Mouse (Mus musculus) activated CD4-positive, CD25-positive, alpha-beta regulatory T cell, adult 4 months (primary cell): ENCODE data around the gene Icam5. TPM values are rescaled to one million over a fixed set of nuclear protein-coding genes. Genes with fewer than 3 reads are reported as not detected.
"Not testable (repeated sequence)": the region's sequence is repeated elsewhere in the genome, so short reads cannot be mapped to it uniquely, and the experiment has no call there.

Experiments used
- ATAC-seq: one replicate; pipeline ENCODE4 v1.8.0; 2017
- polyA plus RNA-seq, 2 experiments: library from polyadenylated mRNA; unstranded; fragments of 100-300 nt; shearing (Covaris generic); gene quantifications; one replicate each; pipeline ENCODE4 v1.2.1; 2017

Icam5 gene
- not detected for polyA plus RNA-seq

- no peak for ATAC-seq
Measured at GRCm38 (mm10) chr9:21031896-21032351, at the start of gene Icam5. TSS of gene Icam5 (plus strand) at chr9:21032073.

GRCm38 (mm10) chr9:20982171-20982570 is 49.7 kb upstream of the Icam5 start:
- no peak for ATAC-seq

GRCm38 (mm10) chr9:20983169-20983568 is 48.7 kb upstream of the Icam5 start:
- ATAC-seq, result peak; percentile 66

- ATAC-seq, result no peak
Measured at GRCm38 (mm10) chr9:20986952-20987686, 44.8 kb upstream of the Icam5 start.

DNA sequence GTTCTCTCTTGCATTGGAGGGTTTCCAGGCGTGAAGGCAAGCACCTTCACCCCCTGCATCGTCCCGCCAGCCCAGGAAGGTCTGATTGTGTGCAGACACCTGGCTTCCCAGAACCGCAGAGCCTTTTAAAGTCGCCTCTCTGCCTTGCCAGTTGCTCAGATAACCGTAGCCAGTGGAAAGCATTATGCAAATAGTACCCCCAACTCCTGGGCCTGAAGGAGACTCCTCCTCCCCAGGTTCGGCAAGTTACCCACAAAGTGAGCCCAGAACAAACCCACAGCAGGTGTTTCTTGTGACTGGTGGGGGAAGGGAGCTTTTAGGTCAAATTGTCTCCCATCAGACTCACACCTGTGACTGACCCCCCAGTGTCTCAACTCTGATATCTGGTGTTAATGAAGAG is 43.9 kb upstream of the Icam5 start:
- no peak for ATAC-seq

DNA sequence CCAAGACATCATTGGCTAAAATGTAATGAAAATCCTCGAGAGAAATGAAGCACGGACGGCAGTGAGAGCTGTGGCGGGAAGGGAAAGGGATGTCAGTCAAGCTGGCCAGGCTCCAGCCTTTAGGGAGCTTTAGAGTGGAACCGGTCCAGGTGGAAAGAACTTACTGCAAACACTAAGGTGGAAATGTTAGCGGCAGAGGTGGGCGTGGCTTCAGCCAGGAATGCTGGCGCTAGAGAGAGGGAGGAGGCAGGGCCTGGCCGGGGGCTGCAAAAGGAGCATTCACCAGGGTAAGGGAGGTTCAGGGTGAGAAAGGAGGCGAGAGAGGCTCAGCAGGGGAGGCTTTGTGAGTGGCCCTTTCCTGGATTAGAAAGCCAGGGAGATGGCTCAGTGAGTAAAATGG is 41.0 kb upstream of the Icam5 start:
- ATAC-seq, result no peak

DNA sequence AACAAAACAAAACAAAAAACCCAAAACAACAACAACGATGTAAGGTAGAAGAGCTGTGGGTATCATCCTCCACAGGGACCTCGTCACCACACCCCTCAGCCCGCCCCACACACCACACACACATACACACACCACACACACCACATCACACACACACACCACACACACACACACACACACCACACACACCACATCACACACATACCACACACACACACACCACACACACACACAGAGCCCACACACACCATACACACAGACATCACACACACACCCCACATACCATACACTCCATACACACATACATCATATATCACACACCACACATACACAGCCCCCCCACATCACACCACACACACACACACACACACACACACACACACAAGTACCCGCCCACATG is 40.3 kb upstream of the Icam5 start:
- no peak for ATAC-seq

- no peak for ATAC-seq
Measured at GRCm38 (mm10) chr9:20993165-20993898, 38.5 kb upstream of the Icam5 start.

DNA sequence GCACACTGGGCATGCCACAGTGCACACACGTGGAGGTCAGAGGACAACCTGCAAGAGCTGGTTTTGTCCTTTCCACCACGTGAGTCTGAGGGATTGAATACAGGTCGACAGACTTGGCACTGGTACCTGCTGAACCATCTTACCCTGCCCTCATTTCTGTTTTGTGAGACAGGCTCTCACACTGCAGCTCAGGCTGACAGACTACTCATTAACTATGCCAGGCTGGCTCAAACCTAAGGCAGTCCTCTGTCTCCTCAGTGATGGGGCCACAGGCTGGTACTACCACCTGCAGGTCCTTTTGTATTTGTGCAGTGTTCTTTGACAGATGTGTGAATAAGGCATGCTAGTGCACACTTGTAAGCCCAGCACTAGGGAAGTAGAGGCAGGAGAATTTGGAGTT is 36.8 kb upstream of the Icam5 start:
- no peak for ATAC-seq

DNA sequence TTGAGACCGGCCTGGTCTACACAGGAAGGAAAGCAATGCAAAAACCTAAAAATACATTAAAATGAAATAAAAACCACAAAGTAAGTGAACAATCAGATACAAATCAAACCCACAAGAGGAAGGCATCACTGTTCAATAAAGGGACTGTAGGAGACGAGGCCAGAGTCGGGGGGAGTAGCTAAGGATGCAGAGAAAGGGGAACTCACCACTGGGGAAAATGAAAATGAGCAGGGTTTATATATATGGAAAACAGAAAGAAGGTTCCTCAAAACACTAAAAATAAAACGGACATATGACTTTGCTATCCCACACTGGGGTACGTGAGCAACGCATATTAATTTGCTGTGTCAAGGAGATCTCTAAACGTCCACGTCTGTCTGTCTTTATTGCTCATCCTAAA is 34.8 kb upstream of the Icam5 start:
- no peak for ATAC-seq

- ATAC-seq, result not testable (repeated sequence)
Measured at GRCm38 (mm10) chr9:20998337-20998736, 33.5 kb upstream of the Icam5 start.

DNA sequence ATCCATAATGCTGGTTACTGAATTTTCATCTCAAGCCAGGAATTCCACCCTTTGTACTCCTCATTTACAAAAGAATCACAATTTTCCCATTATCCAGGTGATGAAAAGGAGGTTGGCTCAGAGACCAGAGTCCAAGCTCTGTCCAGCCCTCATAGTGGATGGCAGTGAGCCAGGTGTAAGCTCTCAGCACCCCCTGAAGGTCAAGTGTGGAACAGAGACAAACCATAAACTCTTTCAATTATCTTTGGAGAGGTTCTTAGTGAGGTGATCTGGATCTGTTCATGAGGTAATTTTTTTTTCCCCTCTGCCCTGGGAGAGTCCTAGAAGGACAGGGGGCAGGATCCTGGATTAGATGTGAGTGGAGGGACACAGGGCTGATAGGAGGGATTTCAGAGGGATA is 31.1 kb upstream of the Icam5 start:
- no peak for ATAC-seq

GRCm38 (mm10) chr9:21001651-21002200 is 30.1 kb upstream of the Icam5 start:
- no peak for ATAC-seq

GRCm38 (mm10) chr9:21002270-21002626 is 29.6 kb upstream of the Icam5 start:
- ATAC-seq, result no peak

GRCm38 (mm10) chr9:21002627-21003551 is 29.0 kb upstream of the Icam5 start, which contains the start of gene Mrpl4:
TSS of gene Mrpl4 (plus strand) at chr9:21002738.
- peak; percentile 77 for ATAC-seq

DNA sequence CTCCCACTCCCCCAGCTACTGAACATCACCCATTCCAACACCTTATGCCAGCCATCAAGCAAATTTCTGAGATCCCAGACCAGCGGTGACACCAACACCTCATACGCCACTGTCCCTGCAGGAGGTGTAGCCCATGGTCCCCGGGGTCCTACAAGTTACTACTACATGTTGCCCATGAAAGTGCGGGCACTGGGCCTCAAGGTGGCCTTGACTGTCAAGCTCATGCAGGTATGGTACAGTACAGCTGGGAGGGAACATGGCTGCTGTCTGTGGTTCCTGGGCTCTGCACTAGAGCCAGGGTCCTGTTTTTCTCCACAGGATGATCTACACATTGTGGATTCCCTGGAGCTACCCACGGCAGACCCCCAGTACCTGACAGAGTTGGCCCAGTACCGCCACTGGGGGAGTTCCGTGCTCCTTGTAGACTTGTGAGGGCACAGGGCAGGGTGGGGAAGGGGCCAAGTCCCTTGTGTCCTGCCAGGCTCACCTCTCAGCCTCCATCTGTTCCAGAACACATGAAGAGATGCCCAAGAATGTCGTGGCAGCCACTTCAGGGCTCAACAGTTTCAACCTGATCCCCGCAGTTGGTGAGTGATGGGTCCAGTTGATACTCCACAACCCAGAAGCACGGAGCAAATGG is 24.4 kb upstream of the Icam5 start:
- ATAC-seq, result no peak

DNA sequence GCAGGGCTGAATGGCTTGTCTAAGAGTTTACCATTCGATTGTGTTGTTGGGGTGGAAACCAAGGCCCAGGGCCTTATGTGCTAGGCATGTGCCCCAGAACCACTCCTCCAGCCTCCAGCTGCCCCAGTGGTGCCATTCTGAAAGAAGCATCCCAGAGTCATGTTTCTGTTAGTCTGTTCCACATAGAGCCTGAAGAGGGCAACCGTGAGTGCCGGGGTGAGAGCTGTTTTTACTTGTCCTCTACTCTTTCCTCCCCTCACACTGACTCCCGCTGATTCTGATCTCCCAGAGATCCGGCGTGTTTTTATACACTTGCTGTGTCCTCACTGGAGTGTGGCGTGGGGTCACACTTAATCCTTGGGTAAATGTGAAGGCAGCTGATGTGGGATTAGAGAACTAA is 23.9 kb upstream of the Icam5 start:
- ATAC-seq, result no peak

DNA sequence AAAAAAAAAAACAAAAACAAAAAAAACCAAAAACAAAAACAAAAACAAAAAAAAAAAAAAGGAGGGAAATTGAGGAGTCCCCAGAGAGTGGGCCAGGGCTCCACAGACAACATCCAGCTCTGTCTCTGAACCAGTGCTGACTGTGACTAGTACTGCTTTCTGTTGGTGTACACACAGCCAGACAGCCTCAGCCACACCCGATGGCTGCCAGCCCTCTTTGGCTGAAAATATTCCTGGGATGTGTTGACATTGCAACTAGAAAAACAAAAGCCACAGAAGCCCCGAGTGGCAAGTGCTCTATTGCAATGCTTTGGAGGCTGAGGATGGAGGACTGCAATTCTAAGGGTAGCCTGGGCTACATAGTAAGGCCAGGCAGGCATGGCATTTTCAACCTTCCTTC is 21.5 kb upstream of the Icam5 start:
- no peak for ATAC-seq

- not testable (repeated sequence) for ATAC-seq
Measured at GRCm38 (mm10) chr9:21010939-21011541, 20.8 kb upstream of the Icam5 start.

DNA sequence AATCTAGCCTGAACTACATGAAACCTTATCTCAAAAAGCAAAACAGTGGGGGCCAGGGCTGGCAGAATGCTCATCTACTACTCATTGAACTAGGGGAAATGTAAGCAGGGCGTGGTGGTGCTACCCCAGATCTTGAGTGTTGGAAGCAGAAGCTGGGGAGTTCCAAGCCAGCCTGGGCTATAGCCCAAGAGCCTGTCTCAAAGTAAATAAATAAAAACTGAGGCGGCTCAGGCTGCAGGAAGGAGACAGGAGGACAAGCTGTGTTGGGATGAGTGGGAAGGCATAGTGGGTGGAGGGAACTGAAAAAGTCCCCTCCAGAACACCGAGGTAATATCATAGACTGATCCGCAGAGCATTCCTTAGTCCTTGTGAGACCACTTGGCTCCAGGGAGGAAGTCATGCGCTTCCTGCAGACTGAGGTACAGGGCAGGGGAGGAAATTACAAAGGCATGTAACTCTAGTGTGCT is 20.0 kb upstream of the Icam5 start:
- no peak for ATAC-seq

GRCm38 (mm10) chr9:21012368-21012767 is 19.5 kb upstream of the Icam5 start:
- ATAC-seq, result no peak
